Mouse (Mus musculus) cerebellum, postnatal 4 days (tissue): ENCODE data around the gene Ikzf2.

Source experiments
- DNase-seq, 2 experiments: peaks; one replicate each; pipeline ENCODE4 v3.0.0; 2022; ENCODE audit warnings: low spot score in 2 of 2, mixed read lengths in 1 of 2

The Ikzf2 gene

GRCm38 (mm10) chr1:69599074-69599772 lies 87.8 kb downstream of the Ikzf2 start:
- no peak for DNase-seq

- no peak for DNase-seq
Measured at GRCm38 (mm10) chr1:69591889-69592288, 95.2 kb downstream of the Ikzf2 start.

- DNase-seq = no peak
Measured at GRCm38 (mm10) chr1:69591328-69591801, 95.7 kb downstream of the Ikzf2 start.

GRCm38 (mm10) chr1:69585546-69585945 lies 101.5 kb downstream of the Ikzf2 start:
- DNase-seq = no peak

- no peak for DNase-seq
Measured at GRCm38 (mm10) chr1:69583932-69584659, 102.9 kb downstream of the Ikzf2 start.

GRCm38 (mm10) chr1:69578917-69579316 lies 108.1 kb downstream of the Ikzf2 start:
- no peak for DNase-seq

GRCm38 (mm10) chr1:69559443-69560090 lies 127.5 kb downstream of the Ikzf2 start:
- DNase-seq = no peak

- no peak for DNase-seq
Measured at GRCm38 (mm10) chr1:69555636-69556151, 131.4 kb downstream of the Ikzf2 start.

GRCm38 (mm10) chr1:69549987-69550386 lies 137.1 kb downstream of the Ikzf2 start:
- no peak for DNase-seq

GRCm38 (mm10) chr1:69545885-69546253 lies 141.2 kb downstream of the Ikzf2 start:
- no peak for DNase-seq

- DNase-seq = no peak
Measured at GRCm38 (mm10) chr1:69545217-69545884, 141.7 kb downstream of the Ikzf2 start.

- no peak for DNase-seq
Measured at GRCm38 (mm10) chr1:69543774-69544597, 143.1 kb downstream of the Ikzf2 start.

- no peak for DNase-seq
Measured at GRCm38 (mm10) chr1:69542546-69542945, 144.5 kb downstream of the Ikzf2 start.

GRCm38 (mm10) chr1:69538663-69539062 lies 148.4 kb downstream of the Ikzf2 start:
- DNase-seq = no peak

- no peak for DNase-seq
Measured at GRCm38 (mm10) chr1:69537619-69538018, 149.4 kb downstream of the Ikzf2 start.

GRCm38 (mm10) chr1:69535507-69535906 lies 151.5 kb downstream of the Ikzf2 start:
- DNase-seq = no peak

GRCm38 (mm10) chr1:69533048-69533447 lies 154.0 kb downstream of the Ikzf2 start:
- DNase-seq = no peak

- DNase-seq = no peak
Measured at GRCm38 (mm10) chr1:69528696-69529095, 158.3 kb downstream of the Ikzf2 start.

GRCm38 (mm10) chr1:69521656-69522055 lies 165.4 kb downstream of the Ikzf2 start:
- no peak for DNase-seq

- DNase-seq = no peak
Measured at GRCm38 (mm10) chr1:69519356-69519755, 167.7 kb downstream of the Ikzf2 start.

GRCm38 (mm10) chr1:69518012-69518411 lies 169.0 kb downstream of the Ikzf2 start:
- DNase-seq = no peak
